Mouse (Mus musculus): ENCODE results near the gene Spats2l. TPM values are rescaled to one million over a fixed set of nuclear protein-coding genes. Genes with fewer than 3 reads are reported as not detected.

Spats2l gene
- total RNA-seq, 2 experiments from 2014 or later: 72.4 to 84.7 TPM

GRCm38 (mm10) chr1:57878957-57879356 is 105.0 kb downstream of the Spats2l start:
- no peak for DNase-seq (ENCODE audit: low spot score in 2 of 2)

GRCm38 (mm10) chr1:57884867-57885266 is 110.9 kb downstream of the Spats2l start:
- DNase-seq (ENCODE audit: low spot score in 2 of 2): no peak

GRCm38 (mm10) chr1:57889803-57890202 is 115.8 kb downstream of the Spats2l start:
- no peak for DNase-seq (ENCODE audit: low spot score in 2 of 2)

- DNase-seq (ENCODE audit: low spot score in 2 of 2): peak in 1 of 2 experiments; percentile 31
These were observed 116.4 kb downstream of the Spats2l start for GRCm38 (mm10) chr1:57890259-57890902.

- no peak for DNase-seq (ENCODE audit: low spot score in 2 of 2)
These were observed 116.9 kb downstream of the Spats2l start for GRCm38 (mm10) chr1:57890903-57891267.

GRCm38 (mm10) chr1:57901494-57901893 is 127.5 kb downstream of the Spats2l start:
- no peak for DNase-seq (ENCODE audit: low spot score in 2 of 2)

GRCm38 (mm10) chr1:57903793-57904192 is 129.8 kb downstream of the Spats2l start:
- DNase-seq (ENCODE audit: low spot score in 2 of 2): no peak

- no peak for DNase-seq (ENCODE audit: low spot score in 2 of 2)
These were observed 131.9 kb downstream of the Spats2l start for GRCm38 (mm10) chr1:57905912-57906311.

GRCm38 (mm10) chr1:57906312-57906711 is 132.3 kb downstream of the Spats2l start:
- DNase-seq (ENCODE audit: low spot score in 2 of 2): no peak

- DNase-seq (ENCODE audit: low spot score in 2 of 2): no peak
These were observed 137.6 kb downstream of the Spats2l start for GRCm38 (mm10) chr1:57911561-57911960.

- no peak for DNase-seq (ENCODE audit: low spot score in 2 of 2)
These were observed 143.4 kb downstream of the Spats2l start for GRCm38 (mm10) chr1:57917342-57917741.

- no peak for DNase-seq (ENCODE audit: low spot score in 2 of 2)
These were observed 144.6 kb downstream of the Spats2l start for GRCm38 (mm10) chr1:57918567-57918966.

GRCm38 (mm10) chr1:57934287-57934686 is 160.3 kb downstream of the Spats2l start:
- no peak for DNase-seq (ENCODE audit: low spot score in 2 of 2)

GRCm38 (mm10) chr1:57940691-57941090 is 166.7 kb downstream of the Spats2l start:
- no peak for DNase-seq (ENCODE audit: low spot score in 2 of 2)

- no peak for DNase-seq (ENCODE audit: low spot score in 2 of 2)
These were observed 167.1 kb downstream of the Spats2l start for GRCm38 (mm10) chr1:57941095-57941494.

- no peak for DNase-seq (ENCODE audit: low spot score in 2 of 2)
These were observed 167.8 kb downstream of the Spats2l start for GRCm38 (mm10) chr1:57941734-57942133.

- no peak for DNase-seq (ENCODE audit: low spot score in 2 of 2)
These were observed 168.3 kb downstream of the Spats2l start for GRCm38 (mm10) chr1:57942215-57942614.

- no peak for DNase-seq (ENCODE audit: low spot score in 2 of 2)
These were observed 173.8 kb downstream of the Spats2l start for GRCm38 (mm10) chr1:57947552-57948347.

GRCm38 (mm10) chr1:57949195-57949594 is 175.2 kb downstream of the Spats2l start:
- DNase-seq (ENCODE audit: low spot score in 2 of 2): no peak

GRCm38 (mm10) chr1:57949716-57950115 is 175.8 kb downstream of the Spats2l start:
- no peak for DNase-seq (ENCODE audit: low spot score in 2 of 2)

- no peak for DNase-seq (ENCODE audit: low spot score in 2 of 2)
These were observed 178.5 kb downstream of the Spats2l start for GRCm38 (mm10) chr1:57952509-57952908.

GRCm38 (mm10) chr1:57953586-57954375 is 179.8 kb downstream of the Spats2l start:
- no peak for DNase-seq (ENCODE audit: low spot score in 2 of 2)
